Mouse (Mus musculus) lung, embryonic 15.5 days (tissue): ENCODE measurements around the gene Cilp. TPM values are rescaled to one million over a fixed set of nuclear protein-coding genes. Genes with fewer than 3 reads are reported as not detected.
A peak's percentile ranks its signal among the peaks of the same experiment; 100 is the strongest.
"Not testable (repeated sequence)": the region's sequence is repeated elsewhere in the genome, so short reads cannot be mapped to it uniquely, and the experiment has no call there.

Experiments
- ATAC-seq: fragments of 200-750 bp; cut with Nextera tagmentation; 2 replicates; pipeline ENCODE4 v1.8.0; 2017; ENCODE audit warnings: moderate number of reproducible peaks, borderline replicate concordance; ENCODE audit not compliant: low FRiP score, low TSS enrichment; ENCODE audit errors: extremely low read depth
- H3K27ac ChIP-seq: fragments of 300-500 bp; sonication (generic); 2 replicates; pipeline ENCODE4 v1.5.1; 2015; ENCODE audit warnings: moderate library complexity, mild to moderate bottlenecking, inconsistent platforms
- H3K27me3 ChIP-seq: fragments of 300-500 bp; sonication (generic); 2 replicates; pipeline ENCODE4 v1.6.1; 2015; ENCODE audit warnings: inconsistent platforms
- H3K36me3 ChIP-seq: fragments of 300-500 bp; sonication (generic); 2 replicates; pipeline ENCODE4 v1.6.1; 2015; ENCODE audit warnings: inconsistent platforms
- H3K4me1 ChIP-seq: fragments of 300-500 bp; sonication (generic); 2 replicates; pipeline ENCODE4 v1.6.1; 2015; ENCODE audit warnings: inconsistent platforms
- H3K4me2 ChIP-seq: fragments of 300-500 bp; sonication (generic); 2 replicates; pipeline ENCODE4 v1.6.1; 2015; ENCODE audit warnings: inconsistent platforms, mild to moderate bottlenecking, moderate library complexity
- H3K4me3 ChIP-seq: fragments of 300-500 bp; sonication (generic); 2 replicates; pipeline ENCODE4 v1.5.1; 2015; ENCODE audit warnings: mild to moderate bottlenecking, inconsistent platforms
- H3K9ac ChIP-seq: fragments of 300-500 bp; sonication (generic); 2 replicates; pipeline ENCODE4 v1.6.1; 2015; ENCODE audit warnings: inconsistent platforms
- H3K9me3 ChIP-seq: fragments of 300-500 bp; sonication (generic); 2 replicates; pipeline ENCODE4 v1.6.1; 2016; ENCODE audit warnings: inconsistent platforms
- WGBS: fragments of 180-500 bp; shearing (Covaris S2); methylation state at CpG from one replicate; pipeline ENCODE4 v1.1.7; 2015; 5-methylcytosine and 5-hydroxymethylcytosine counted together
- polyA plus RNA-seq: library from polyadenylated mRNA; unstranded; fragments of >200 nt; fragmentation: Nextera tagmentation; extraction: Ambion mirVana; gene quantifications from 2 replicates; pipeline ENCODE4 v1.2.1, GENCODE M21; 2015

Cilp gene
- 0.09 and 0.16 TPM in 2 replicates for polyA plus RNA-seq

DNA sequence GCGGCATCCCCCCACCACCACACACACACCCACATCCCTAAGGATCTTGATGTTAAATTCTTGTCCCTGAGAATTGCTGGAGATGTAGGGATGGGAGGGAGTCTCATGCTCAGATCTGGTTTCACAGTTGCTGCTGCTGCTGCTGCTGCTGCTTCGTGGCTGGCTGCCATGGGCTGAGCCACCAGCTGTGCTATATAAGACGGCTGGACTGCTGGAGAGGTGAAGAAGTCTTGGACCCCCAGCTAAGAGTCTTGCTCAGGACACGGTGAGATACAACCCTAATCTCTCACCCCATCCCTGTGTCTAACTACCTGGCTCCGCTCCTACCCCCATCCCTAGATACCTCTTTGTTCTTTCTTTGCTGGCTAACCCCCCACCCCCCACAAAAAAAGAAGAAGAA, at the start of gene Cilp:
Gene Cilp, plus strand, starts transcription at position 222 of the 400 bp plus-strand sequence.
- no peak within 1 kb of the TSS for H3K4me3 ChIP-seq
- H3K27me3 ChIP-seq: no peaks in the 10 kb centered on the region
- no peak within 1 kb of the TSS for H3K27ac ChIP-seq
- no peaks in the 10 kb centered on the region for H3K9me3 ChIP-seq
- no peak within 1 kb of the TSS for H3K9ac ChIP-seq
- no peak within 1 kb of the TSS for H3K4me2 ChIP-seq
- no peaks in the 10 kb centered on the region; the same call in 1 of the 2 replicates for H3K4me1 ChIP-seq
- 34% methylated on average over 5 of the region's 5 CpGs for WGBS
- H3K36me3 ChIP-seq: no peaks in the 10 kb centered on the region
- ATAC-seq: 0 out of 2 replicates have a peak, but pooled peaks have one; percentile 57

DNA sequence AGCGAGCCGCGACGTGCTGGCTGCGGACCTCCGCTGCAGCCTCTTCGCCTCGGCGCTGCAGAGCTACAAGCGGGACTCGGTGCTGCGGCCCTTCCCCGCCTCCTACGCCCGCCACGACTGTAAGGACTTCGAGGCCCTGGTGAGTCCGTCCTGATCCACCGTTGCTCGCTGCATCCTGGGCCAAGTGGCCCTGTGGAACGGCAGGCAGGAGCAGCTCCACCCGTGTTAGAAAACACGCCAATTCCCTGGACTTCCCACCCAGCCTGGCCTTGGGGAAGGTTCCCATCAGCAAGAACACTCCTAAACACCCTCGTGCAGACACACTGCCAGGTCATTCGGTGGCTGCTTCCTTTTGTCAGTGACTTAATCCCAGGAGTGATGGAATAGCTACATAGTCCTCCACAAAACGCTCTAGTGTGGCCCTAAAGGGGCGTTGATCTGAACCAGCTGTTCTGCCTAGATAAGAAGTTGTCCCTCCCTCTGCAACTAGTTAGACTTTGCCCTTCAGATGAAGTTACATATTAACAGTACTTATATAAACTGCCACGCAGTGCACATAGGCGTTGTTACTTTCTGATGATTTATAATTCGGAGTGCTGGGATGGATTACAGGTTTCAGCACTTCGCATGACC, 49.4 kb upstream of the Cilp start:
- Histone ChIP-seq H3K27ac (peak overlapping the region; percentile 87), H3K36me3 (no peaks in the 10 kb centered on the region), H3K9ac (peak overlapping the region; percentile 61), H3K27me3 (no peaks in the 10 kb centered on the region), H3K4me3 (peak overlapping the region; percentile 70), H3K9me3 (no peaks in the 10 kb centered on the region), H3K4me1 (peaks cover 28% of the 10 kb centered on the region), H3K4me2 (peak overlapping the region; percentile 87)
- WGBS: 3% methylated on average over 31 of the region's 31 CpGs
- ATAC-seq: peak; percentile 52; the same call in 1 of the 2 replicates

- Histone ChIP-seq H3K4me2 (no peak overlapping the region), H3K36me3 (no peaks in the 10 kb centered on the region), H3K9me3 (no peaks in the 10 kb centered on the region), H3K4me3 (no peak overlapping the region), H3K9ac (no peak overlapping the region), H3K4me1 (peaks cover 28% of the 10 kb centered on the region), H3K27ac (no peak overlapping the region), H3K27me3 (no peaks in the 10 kb centered on the region)
- 46% methylated on average over 8 of the region's 8 CpGs for WGBS
- no peak for ATAC-seq
Observed at GRCm38 (mm10) chr9:65216972-65217371, 48.0 kb upstream of the Cilp start.

DNA sequence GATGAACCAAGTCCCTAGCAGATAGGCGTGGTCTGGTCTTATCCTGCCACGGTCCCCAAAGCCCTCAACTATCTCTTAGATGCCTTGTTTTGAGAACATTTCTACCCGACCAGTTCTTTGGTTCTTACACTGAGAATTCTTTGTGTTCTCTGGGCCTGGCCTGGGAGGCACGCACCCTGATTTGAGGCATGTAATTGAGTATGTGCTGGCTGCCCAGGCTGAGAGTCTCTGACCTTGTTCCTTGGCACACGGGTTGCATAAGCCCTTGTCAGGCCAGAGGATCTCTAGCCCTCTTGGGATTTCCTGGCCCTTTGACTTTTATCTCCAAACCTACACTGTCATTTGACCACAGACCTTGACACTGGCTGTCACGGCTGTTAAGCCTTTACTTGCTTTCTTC, 47.3 kb upstream of the Cilp start:
- Histone ChIP-seq H3K4me3 (no peak overlapping the region), H3K4me1 (peaks cover 28% of the 10 kb centered on the region), H3K9ac (no peak overlapping the region), H3K36me3 (no peaks in the 10 kb centered on the region), H3K27me3 (no peaks in the 10 kb centered on the region), H3K4me2 (no peak overlapping the region), H3K27ac (no peak overlapping the region), H3K9me3 (no peaks in the 10 kb centered on the region)
- 56% methylated on average over 6 of the region's 6 CpGs for WGBS
- ATAC-seq: no peak

- 60% methylated on average over 1 of the region's 1 CpGs for WGBS
- H3K4me2 ChIP-seq: no peak overlapping the region
- no peaks in the 10 kb centered on the region for H3K36me3 ChIP-seq
- H3K27me3 ChIP-seq: no peaks in the 10 kb centered on the region
- no peaks in the 10 kb centered on the region for H3K9me3 ChIP-seq
- H3K9ac ChIP-seq: no peak overlapping the region
- H3K4me3 ChIP-seq: no peak overlapping the region
- H3K4me1 ChIP-seq: peaks cover 28% of the 10 kb centered on the region
- no peak overlapping the region for H3K27ac ChIP-seq
- no peak for ATAC-seq
Observed at GRCm38 (mm10) chr9:65218916-65219315, 46.1 kb upstream of the Cilp start.

GRCm38 (mm10) chr9:65220398-65220797, 44.6 kb upstream of the Cilp start:
- H3K9ac ChIP-seq, H3K4me2 ChIP-seq, H3K36me3 ChIP-seq, H3K27me3 ChIP-seq, H3K9me3 ChIP-seq, H3K4me3 ChIP-seq, ATAC-seq, H3K27ac ChIP-seq: not testable (repeated sequence)
- peaks cover 22% of the 10 kb centered on the region for H3K4me1 ChIP-seq
- WGBS: 40% methylated on average over 3 of the region's 3 CpGs

GRCm38 (mm10) chr9:65223927-65224326, 41.1 kb upstream of the Cilp start:
- Histone ChIP-seq H3K27ac (no peak overlapping the region), H3K4me1 (no peaks in the 10 kb centered on the region), H3K4me2 (no peak overlapping the region), H3K4me3 (no peak overlapping the region), H3K36me3 (no peaks in the 10 kb centered on the region), H3K27me3 (no peaks in the 10 kb centered on the region), H3K9ac (no peak overlapping the region), H3K9me3 (no peaks in the 10 kb centered on the region)
- no peak for ATAC-seq
- WGBS: 83% methylated on average over 6 of the region's 6 CpGs

DNA sequence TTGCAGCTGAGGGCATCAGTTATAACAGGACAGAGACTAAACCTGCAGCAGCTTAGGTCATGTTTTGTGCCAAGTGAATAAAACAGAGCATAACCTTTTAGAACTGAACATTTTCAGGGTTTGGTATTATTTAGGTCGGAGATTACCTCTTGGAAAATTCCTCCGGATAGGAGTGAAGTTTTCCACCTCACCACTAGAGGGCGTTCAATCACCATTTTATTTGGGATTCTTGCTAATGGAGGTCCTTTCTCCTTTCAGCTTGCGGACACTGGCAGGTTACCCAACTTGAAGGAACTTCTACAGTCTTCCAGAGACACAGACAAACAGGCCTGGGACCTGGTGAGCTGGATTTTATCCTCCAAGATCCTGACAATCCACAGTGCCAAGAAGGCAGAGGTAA, 39.2 kb upstream of the Cilp start:
- 31% methylated on average over 4 of the region's 4 CpGs for WGBS
- Histone ChIP-seq H3K36me3 (no peaks in the 10 kb centered on the region), H3K9me3 (no peaks in the 10 kb centered on the region), H3K4me3 (no peak overlapping the region), H3K27me3 (no peaks in the 10 kb centered on the region), H3K4me1 (no peaks in the 10 kb centered on the region), H3K27ac (no peak overlapping the region), H3K4me2 (no peak overlapping the region), H3K9ac (no peak overlapping the region)
- no peak for ATAC-seq

GRCm38 (mm10) chr9:65230250-65230649, 34.7 kb upstream of the Cilp start:
- 70% methylated on average over 6 of the region's 6 CpGs for WGBS
- H3K4me3 ChIP-seq: no peak overlapping the region
- ATAC-seq: no peak
- no peaks in the 10 kb centered on the region for H3K27me3 ChIP-seq
- no peaks in the 10 kb centered on the region for H3K4me1 ChIP-seq
- no peak overlapping the region for H3K9ac ChIP-seq
- no peaks in the 10 kb centered on the region for H3K9me3 ChIP-seq
- no peaks in the 10 kb centered on the region for H3K36me3 ChIP-seq
- H3K4me2 ChIP-seq: no peak overlapping the region
- no peak overlapping the region for H3K27ac ChIP-seq

GRCm38 (mm10) chr9:65231284-65231683, 33.7 kb upstream of the Cilp start:
- H3K27me3 ChIP-seq: no peaks in the 10 kb centered on the region
- H3K9ac ChIP-seq: no peak overlapping the region
- no peak overlapping the region for H3K4me2 ChIP-seq
- no peaks in the 10 kb centered on the region for H3K4me1 ChIP-seq
- no peak for ATAC-seq
- 53% methylated on average over 8 of the region's 8 CpGs for WGBS
- H3K9me3 ChIP-seq: no peaks in the 10 kb centered on the region
- no peaks in the 10 kb centered on the region for H3K36me3 ChIP-seq
- no peak overlapping the region for H3K4me3 ChIP-seq
- no peak overlapping the region for H3K27ac ChIP-seq

- Histone ChIP-seq H3K36me3 (no peaks in the 10 kb centered on the region), H3K4me3 (no peak overlapping the region), H3K27me3 (no peaks in the 10 kb centered on the region), H3K9ac (no peak overlapping the region), H3K4me2 (no peak overlapping the region), H3K4me1 (peaks cover 10% of the 10 kb centered on the region; the same call in 1 of the 2 replicates), H3K27ac (no peak overlapping the region), H3K9me3 (no peaks in the 10 kb centered on the region)
- 72% methylated on average over 9 of the region's 9 CpGs for WGBS
- ATAC-seq: no peak
Observed at GRCm38 (mm10) chr9:65233243-65233985, 31.6 kb upstream of the Cilp start.

DNA sequence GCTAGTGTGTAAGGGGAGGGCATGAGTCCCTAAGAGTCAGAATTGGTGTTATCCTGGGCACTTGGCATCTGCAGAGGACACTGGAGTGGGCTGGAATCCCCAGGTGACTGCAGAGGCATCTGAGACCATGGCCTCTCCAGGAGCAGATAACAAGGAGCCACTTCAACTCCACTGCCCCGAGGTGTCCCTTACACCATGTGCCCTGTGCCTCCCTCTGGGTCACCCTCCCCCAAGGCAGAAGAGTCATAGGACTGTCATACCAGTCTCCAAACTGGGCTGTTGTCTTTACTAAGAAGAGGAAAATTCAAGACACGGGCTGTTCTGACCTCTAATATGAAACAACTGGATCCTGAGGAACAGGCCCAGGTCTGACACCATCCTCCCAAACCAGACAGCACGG, 30.2 kb upstream of the Cilp start:
- Histone ChIP-seq H3K4me1 (peaks cover 15% of the 10 kb centered on the region), H3K4me3 (no peak overlapping the region), H3K9ac (no peak overlapping the region), H3K27me3 (no peaks in the 10 kb centered on the region), H3K4me2 (no peak overlapping the region), H3K27ac (no peak overlapping the region), H3K9me3 (no peaks in the 10 kb centered on the region), H3K36me3 (no peaks in the 10 kb centered on the region)
- no peak for ATAC-seq
- 73% methylated on average over 3 of the region's 3 CpGs for WGBS
